16 mouse cellular contexts compared by ENCODE assay signal in genomic region chr1:62806014-62806413, GRCm38 (mm10).
"Had no signal": no experiment of that assay in that cellular context is flagged by ENCODE, and none has a peak within 500 bp of the region (broad histone marks: within the 10 kb centered on the region; RNA-seq: fewer than 3 reads in every experiment).

No protein-coding gene starts in this region.

- ATAC-seq: liver, embryonic 12.5 days; midbrain, embryonic 16.5 days had no signal

- H3K4me2 ChIP-seq: limb, embryonic 15.5 days; liver, embryonic 12.5 days; lung, embryonic 14.5 days; midbrain, embryonic 12.5 days; stomach, embryonic 15.5 days had no signal

- H3K27me3 ChIP-seq: limb, embryonic 15.5 days; liver, embryonic 12.5 days; midbrain, embryonic 12.5 days; stomach, embryonic 15.5 days had no signal

- H3K4me3 ChIP-seq: limb, embryonic 15.5 days; liver, embryonic 12.5 days; megakaryocyte, embryonic 14.5 days; midbrain, embryonic 12.5 days; stomach, embryonic 15.5 days had no signal

- H3K4me1 ChIP-seq: megakaryocyte, embryonic 14.5 days; midbrain, embryonic 12.5 days; stomach, embryonic 15.5 days had no signal

- H3K9me3 ChIP-seq: limb, embryonic 15.5 days; liver, embryonic 12.5 days; megakaryocyte, embryonic 14.5 days; midbrain, embryonic 12.5 days; stomach, embryonic 15.5 days had no signal

- DNase-seq: kidney, postnatal 10 days; kidney, postnatal 4 days; layer of hippocampus, postnatal 36 days; lung, embryonic 14.5 days; lung, postnatal 10 days; right cerebral cortex, postnatal 4 days; spleen, adult 18-20 months; thymus, adult 2 months; thymus, postnatal 25 days had no signal

- H3K27ac ChIP-seq: limb, embryonic 15.5 days; liver, embryonic 12.5 days; macrophage; midbrain, embryonic 12.5 days; stomach, embryonic 15.5 days had no signal

- H3K36me3 ChIP-seq: limb, embryonic 15.5 days; liver, embryonic 12.5 days; midbrain, embryonic 12.5 days had no signal

- H3K9ac ChIP-seq: limb, embryonic 15.5 days; liver, embryonic 12.5 days; lung, embryonic 14.5 days; midbrain, embryonic 12.5 days; stomach, embryonic 15.5 days had no signal
